Mouse (Mus musculus): Measurements from ENCODE around the gene Vsir.

The Vsir gene

DNA sequence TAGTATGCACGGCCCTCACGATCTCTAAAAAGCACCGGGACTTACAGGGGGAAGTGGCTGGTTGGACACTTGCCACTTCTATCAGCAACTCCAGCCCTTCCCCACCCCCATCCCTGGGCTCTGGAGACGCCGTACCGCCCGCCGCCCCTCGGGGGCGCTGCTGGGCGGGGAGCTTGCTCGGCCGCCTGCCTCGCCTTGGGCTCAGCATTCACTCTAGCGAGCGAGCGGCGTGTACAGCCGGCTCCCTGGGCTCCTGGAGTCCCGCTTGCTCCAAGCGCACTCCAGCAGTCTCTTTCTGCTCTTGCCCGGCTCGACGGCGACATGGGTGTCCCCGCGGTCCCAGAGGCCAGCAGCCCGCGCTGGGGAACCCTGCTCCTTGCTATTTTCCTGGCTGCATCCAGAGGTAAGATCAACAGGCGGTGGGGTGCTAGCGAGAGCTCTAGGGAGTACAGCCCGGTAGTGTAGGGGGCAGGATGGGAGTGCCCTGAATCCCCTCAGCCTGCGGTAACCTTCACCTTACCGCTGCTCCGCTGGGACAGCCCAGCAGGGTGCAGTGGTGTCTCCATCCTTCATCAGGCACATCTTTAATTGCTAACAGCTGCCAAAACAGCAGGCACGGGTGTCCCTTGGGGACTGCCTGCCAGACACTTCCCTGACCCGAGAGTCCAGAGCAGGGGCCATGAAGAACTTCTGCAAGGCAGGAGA is at the start of gene Vsir:
Gene Vsir, plus strand, starts transcription at position 151 of the 705 bp plus-strand sequence.
- DNase-seq = peak; percentile 99

DNA sequence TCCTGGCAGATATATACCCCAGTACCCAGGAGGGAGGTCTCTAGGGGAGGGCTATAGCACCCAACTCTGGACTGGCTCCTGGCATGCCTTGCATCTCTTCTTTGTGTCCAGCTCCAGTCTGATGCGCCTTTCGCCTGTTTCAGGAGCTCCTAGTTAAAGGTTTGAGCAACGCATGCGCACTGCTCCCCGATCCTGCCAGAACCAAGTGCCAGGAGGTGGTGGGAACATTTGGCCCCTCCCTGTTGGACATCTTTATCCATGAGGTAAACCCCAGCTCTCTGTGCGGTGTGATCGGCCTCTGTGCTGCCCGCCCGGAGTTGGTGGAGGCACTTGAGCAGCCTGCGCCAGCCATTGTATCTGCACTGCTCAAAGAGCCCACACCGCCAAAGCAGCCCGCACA is 47.0 kb upstream of the Vsir start:
- no peak for DNase-seq

DNA sequence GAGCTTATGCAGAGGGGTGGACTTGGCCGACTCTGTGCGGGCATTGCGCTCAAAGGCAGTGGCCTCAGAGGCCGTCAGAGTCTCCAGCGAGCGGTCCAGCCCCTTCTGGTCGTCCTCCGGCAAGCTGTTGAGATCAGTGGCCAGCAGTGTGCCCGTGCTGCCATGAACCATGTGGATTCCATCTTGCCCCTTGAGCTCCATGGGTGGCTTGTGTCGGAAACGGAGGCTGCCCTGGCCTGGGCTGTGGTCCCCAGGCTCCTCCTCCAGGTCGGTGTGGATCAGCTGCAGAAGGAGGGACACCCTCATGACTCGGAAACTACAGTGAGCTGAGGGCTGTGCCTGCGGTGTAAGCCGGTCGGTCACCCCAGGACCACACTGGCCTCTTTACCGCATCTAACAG is 43.2 kb upstream of the Vsir start:
- no peak for DNase-seq

DNA sequence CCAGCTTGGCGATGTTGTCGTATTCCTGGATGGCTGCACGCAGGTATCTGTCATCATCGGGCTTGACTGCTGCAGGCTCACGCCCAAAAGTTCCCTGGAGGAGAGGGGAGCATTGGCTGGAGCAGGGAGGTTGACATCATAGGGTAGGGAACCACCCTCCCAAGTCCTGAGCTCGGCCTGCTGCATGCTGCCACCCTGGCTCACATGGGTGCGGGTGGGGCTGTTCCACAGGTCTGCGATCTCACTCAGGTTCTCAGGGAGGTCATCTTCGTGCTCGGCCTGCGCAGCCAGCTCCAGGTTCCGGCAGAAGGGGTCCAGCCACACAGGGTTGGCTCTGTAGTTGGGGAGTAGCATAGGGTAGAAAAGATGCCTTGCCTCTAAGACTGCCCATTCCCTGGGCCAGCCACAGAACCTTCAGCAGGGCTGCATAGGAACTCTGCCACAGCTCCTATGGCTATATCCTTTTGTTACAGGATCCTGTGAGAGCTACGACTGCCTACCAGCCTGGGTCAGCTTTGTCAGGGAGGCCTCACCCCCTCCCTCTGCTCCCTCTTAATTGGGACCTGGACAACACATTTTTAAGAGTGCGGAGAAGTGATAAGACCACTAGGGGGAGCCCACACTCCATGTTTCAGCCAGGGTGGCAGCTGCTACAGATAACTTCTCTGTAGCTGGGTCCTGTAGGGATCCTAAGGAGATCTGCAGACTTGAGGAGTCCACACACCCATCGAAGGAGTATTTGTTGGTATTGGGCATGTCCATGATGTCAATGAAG is 41.6 kb upstream of the Vsir start:
- peak; percentile 95 for DNase-seq

DNA sequence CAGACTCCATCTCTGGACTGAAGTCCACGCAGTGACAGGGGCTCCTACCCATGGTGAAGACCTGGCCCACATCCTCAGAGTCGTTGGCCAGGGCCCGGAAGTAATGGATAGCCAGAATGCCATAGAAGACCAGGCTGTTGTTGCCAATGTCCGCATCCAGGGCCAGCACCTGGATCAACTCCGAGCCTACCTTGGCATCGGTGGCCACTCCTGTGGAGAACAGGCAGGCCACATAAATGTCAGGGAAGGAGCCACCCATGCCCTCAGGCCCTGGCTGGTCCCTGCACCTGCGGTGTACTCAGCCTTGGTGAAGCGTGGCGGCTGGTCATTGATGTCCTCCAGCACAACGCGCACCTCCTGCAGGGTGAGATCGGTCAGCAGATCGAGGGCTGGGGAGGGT is 36.0 kb upstream of the Vsir start:
- DNase-seq = no peak

DNA sequence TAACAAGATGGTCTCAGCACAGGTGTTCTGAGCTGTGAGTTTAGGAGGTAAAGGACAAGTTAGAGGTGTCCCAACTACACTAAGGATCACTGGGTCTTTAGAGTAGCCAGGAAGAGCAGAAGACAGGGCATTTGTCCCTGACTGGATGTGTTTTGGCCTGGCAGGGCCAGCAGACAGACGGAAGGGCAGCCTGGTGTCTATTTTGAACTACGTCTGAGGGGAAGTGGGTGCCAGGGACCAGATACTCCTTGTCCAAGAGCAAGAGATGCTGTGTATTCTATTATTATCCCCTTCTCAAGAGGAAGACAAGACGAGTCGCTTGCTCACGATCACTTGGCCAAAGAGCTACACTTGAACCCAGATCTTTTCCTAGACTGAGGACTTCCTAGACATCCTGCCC is 33.0 kb upstream of the Vsir start:
- no peak for DNase-seq

DNA sequence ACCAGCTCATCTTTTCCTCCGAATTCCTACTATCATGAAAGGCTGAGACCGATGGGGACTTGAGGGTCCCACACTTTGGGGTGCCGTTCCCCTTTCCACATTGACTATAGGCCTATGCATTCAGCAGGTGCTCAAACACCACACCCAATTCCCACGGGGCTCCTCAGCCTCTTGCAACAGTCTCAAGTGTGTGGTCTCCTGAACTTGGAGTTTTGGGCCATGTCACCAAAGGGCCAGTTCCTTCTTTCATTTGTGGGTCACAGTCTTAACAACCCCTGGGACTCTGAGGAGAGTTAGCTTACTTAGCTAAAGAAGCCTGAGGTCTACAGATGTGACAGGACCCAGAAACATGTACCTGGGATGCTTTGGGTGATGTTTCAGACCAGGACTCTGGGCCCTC is 30.5 kb upstream of the Vsir start:
- DNase-seq = no peak

DNA sequence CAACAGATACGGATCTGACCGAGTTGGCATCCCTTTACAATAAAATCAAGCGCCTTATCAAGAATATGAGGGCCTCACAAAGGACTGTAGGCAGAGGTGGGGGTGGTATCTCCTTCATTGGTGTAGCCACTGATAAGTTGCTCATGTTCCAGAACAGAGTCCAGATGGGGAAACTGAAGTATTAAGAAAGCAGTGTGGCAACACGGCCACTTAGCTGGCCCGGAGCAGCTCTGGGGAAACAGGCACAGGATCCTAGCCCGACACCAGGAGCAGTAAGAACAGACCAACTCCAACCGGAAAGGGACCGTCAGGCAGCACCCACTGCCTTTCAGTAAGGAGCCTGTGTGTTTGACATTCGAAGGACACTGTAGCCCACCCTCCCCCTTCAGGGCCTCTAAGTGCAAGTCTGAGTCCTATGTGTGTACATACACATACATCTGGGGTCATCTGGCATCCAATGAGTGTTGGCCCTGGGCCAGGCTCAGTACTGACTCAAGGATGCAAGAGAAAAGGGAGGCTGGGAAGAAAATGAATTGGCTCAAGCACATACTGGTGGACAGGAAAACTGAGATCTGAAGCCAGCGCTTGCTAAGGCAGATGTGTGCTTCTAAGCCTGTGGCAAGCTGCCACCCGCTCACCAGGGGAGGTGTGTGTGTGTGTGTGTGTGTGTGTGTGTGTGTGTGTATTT is 17.5 kb upstream of the Vsir start:
- peak; percentile 92 for DNase-seq

DNA sequence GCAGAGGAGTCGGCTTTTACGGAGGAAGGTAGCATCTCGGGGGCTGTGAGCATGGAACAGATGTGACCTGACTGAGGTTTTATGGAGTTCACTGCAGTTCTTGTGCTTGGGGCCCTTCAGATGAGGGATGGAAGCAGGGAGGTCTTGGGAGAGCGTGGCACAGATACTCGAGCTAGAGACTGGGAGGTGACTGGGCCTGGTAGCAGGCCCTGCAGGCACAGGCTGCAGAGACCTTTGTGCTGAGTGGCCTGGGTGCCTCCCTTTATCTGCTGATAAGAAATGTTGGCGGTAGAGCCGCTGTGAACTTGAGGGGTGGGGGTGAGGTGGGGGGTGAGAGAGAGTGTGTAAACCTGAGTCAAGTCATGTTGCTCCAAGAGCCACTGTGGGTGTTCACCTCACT is 12.1 kb upstream of the Vsir start:
- no peak for DNase-seq

DNA sequence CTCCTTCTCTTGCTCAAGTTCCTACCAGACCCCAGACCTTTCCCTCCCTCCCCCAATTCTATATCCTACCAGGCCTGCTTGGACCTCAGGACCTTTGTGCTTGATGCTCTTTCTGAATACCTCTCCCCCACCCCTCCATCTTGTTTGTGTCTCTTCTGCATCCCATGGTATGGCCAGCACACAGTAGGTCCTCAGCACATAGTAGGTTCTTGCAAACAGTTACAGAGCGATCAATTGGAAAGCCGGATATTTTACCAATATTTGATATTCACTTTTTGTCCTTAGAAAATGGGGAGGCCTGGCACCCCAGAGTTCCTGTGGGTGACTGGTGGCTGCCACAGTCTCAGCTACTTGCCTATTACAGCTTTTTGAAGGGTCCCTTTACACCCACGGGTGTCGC is 11.6 kb upstream of the Vsir start:
- DNase-seq = no peak

DNA sequence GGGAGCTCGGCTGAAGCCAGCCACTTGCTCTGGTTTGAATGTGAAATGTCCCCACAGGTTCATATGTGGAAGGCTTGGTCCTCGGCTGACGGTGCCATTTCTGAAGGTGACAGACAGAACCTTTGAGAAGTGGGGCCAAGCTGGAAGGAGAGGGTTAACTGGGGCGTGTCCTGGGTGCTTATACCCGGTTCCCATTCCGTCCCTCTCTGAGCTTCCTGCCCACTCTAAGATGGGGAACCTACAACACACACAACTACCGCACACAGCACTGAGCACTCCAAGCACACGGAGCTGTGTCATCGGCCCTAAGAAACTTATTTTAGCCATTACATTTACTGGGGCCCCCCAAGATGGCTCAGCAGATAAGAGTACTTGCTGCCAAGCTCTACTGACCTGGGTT is 5.1 kb upstream of the Vsir start:
- peak; percentile 80 for DNase-seq

DNA sequence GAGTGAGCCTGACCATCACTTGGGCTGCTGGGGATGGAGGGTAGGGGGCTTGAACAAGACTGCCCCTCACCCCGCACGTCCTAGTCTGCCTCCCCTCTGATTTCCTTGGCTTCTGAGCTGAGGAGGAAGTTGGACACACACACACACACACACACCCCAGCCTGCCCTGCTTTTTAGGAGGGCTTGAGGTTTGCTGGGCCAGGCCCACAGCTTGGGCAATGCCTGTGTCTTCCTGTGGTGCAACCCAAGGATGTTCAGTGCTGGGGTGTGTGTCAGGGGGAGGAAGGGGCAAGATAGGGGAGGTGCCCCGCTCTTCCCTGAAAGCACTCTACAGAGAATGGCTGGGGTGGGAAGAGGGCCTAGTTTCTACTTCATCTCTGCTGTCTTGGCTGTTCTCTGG is 2.5 kb upstream of the Vsir start:
- peak; percentile 95 for DNase-seq

DNA sequence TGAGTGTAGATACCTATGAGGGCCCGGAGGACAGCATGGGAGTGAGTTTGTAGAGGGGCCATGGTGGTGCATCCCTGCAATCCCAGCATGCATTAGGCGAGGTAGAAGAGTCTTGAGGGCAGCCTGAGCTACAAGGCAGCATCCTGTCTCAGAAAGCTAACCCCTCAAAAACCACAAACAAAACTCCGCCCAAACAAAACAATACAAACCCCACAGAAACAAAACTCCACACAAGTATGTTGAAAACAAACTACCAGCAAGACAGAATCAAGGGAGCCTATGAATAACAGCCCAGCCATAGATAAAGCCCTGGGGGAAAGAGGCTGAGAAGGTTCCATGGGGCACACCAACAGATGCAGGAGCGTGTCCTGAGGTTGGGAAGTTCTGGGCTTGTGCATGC is 595 bp upstream of the Vsir start:
- DNase-seq = no peak

DNA sequence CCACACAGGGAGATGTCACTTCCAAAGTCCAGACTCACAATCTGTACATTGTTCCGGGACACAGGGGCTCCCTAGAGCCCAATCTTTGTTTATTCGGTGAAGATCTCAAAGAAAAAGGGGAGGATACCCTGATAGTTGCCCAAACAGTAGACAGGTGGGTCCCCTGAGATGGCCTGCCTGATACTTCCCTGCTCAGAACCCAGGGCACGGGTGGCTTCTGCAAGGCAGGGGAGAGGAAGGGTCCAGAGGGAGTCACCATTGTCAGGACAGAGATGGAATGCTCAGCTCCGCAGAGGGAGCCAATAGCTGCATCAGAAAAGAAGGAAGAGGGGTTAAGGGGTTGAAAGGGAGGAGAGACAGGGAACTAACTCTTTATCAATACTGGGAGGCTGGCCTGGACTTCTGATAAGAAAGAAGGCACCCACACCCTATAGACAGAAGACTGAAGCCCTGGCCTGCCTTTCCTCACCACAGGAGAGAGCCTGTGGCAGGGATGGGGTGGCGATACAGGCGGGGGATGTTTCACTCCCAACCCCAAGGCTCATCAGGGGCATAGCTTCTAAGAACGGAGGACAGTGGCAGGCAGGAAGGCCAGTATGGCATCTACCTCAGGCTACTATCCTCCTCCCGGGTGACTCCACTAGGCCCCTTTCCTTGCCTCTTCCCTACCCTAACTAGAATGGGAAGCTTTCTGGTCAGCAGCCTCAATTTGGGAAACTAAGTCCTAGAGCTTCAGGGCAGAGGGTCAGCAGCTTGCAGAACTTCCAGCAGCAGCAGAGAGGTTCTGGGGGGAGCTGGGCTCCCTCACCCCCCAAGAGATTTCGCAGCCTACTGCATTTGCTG is 1.3 kb downstream of the Vsir start:
- DNase-seq = peak; percentile 95

DNA sequence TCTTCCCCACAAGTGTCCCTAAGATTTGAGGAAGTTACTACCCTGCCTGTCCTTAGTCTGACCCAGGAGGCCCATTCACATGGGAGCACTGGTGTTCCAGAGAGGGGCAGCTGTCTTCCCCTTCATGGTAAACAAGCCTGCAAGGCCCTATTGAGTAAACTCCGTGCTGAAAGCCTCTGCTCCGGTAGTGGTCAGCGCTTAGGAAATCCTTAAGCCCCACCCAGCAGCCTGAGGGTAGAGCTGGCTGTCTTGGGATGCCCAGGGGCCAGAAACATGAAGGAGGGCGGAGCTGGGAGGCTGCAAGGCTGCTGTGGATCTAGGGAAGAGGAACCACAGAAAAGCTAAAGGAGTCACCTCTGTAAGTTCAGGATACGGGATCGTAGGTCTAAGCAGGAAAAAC is 2.4 kb downstream of the Vsir start:
- DNase-seq = peak; percentile 99

DNA sequence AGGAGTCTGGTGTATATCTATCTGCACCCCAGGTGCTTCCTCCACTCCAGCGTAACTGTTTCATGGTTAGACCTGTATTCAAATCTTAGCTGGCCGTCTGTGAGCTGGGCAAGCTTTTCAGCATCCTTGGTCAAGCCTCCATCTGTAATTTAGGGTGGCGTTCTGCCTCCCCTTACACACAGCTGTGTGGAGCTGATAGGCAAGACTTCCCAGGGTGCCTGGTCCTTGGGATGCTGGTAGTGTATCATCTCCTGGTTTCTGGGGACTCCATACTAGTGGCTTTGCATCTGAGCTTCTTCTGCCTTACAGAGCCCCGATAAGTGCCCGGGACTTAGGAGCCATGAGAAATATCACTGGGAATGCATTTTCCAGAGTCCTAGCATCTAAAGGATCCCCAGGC is 3.0 kb downstream of the Vsir start:
- DNase-seq = no peak

DNA sequence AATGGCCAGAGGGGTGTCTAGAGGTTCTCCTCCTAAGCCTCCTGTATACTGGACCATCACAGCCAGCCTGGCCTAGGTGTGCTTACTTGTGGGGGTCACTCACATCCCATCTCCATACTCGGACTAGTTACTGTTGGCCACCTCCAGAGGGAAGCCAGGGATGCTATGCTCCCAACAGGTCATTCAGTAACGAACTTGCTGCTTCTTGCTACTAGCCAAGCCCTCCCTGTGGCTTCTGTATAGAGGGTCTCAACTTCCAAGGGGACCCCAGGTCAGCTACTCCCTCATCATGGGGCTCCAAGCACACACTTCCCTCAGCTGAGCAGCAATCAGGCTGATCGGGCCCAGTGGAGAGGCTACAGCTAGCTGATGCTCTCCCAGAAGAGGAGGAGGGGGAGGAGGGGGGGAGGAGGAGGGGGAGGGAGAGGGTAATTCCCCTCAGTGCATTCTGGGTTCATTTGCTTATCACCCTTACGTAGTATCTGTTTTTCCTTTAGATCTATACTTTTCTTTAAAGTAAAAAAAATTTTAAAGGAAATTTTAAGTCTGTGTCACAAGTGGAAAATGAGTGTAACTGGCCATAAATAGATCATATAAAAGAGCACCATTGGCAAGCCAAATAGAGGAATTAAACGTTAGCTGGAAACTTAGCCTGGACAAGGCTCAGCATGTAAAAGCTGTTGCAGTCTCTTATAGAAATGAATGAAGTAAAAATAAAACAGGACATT is 3.6 kb downstream of the Vsir start:
- DNase-seq = peak; percentile 94

DNA sequence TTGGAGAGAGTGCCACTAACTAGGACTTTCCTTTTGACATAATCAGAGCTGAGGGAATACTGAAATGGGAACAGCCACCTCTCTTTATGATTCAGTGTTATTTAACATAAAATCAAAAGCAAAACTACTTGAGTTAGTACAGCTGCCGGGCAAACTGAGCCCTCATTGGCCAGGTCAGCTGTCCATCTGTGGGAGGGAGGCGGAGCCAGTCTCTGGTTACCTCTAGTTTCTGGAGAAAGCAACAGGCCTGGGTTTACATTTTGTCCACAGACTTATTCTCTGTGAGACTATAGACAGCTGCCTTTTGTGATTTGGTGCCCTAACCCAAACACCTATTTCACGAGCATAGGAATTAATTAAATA is 4.1 kb downstream of the Vsir start:
- peak; percentile 99 for DNase-seq

DNA sequence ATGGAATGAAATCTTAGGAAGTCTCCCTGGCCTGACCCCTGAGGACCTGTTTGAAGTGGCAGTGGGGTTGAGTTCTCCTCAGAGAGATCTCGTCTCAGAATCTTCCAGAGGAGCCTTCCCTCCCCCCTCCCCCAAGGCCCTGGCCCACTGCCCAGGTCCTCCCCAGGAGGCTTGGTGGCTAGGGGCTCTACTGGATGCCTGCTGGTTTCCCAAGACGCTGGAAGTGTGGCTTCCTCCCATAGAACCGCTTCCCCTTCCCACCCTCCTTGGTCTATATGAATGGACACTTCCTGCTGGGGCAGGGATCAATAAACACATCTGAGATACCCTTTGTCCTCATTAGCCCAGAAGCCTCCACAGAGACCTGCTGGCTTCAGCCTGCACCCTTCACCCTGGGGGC is 4.6 kb downstream of the Vsir start:
- peak; percentile 97 for DNase-seq

DNA sequence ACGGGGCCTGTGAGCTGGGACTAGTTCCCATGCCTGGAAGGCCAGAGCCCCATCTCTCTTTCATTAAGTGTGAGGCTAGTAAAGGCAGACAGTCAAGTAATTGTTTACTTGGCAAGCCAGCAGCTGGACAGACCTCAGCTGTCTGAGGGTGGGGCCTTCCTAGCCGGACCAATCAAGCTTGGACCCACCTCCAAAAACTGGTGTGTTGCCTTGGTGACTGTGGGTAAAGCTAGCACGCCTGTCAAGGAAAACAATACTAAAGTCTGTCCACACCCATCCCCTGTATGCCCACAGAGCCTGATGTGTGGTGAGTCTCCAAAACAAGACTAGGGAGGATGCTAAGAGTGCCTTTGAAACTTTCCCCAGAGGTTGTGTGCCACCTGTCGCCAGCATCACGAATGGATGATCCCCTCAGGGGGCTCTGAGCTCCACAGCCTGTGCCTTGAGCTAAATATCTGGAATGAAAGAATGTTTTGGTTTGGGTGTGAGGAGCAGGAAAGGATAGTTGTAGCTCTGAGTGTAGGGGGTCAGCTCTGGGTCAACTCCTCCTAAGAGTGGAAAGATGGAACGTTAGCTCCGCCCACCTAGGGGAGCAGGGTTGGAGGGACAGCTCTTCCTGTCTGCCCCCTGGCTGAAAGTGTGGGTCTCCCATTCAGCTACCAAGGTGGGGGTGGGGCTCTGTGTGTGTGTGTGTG is 5.3 kb downstream of the Vsir start:
- peak; percentile 99 for DNase-seq

DNA sequence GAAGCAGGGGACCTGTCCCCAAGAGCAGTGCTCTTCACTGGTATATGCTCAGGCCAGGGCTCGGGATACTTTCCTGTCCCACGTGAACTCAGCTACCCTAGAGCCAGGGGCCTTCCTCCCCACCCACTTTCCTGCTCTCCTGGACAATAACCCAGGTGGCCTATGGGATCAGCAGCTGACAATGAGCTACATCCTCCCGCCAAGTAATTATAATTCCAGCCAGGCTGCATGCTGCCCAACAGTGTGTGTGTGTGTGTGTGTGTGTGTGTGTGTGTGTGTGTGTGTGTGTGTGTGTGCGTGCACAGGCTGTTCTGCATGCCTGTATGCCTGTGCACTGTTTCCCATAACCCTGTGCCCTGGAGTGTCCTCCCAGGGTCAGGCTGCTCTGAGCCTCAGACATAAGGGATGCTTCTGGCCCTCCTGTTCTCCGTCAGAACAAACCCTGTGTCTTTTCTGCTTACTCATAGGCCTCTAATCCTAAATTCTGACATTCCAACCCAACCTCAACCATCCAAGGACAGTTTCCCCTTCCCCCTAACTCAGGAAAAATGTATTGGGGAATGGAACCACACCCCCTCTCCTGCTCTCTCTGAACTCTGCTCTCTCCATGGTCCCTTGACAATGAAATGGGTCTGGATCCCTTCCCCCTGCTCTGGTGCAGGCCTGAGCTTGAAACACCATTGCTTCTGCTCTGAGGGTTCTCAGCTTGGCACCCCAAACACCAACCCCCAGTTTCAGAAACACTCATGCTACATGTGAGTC is 6.8 kb downstream of the Vsir start:
- DNase-seq = peak; percentile 99
